Mouse (Mus musculus) T-cell, adult 66 days (primary cell): ENCODE data around the gene 1700021F05Rik. TPM values are rescaled to one million over a fixed set of nuclear protein-coding genes. Genes with fewer than 3 reads are reported as not detected.

Experiments
- total RNA-seq, 2 experiments: library from RNA; stranded (reverse); gene quantifications; 3 replicates in 1 of 2; 4 replicates in 1 of 2; pipeline ENCODE4 v1.2.4; 2023

The 1700021F05Rik gene
- total RNA-seq = 10 to 100 TPM; 17.1 to 21.5 TPM

GRCm38 (mm10) chr10:43540442-43541152, at the start of gene 1700021F05Rik:
TSS of gene 1700021F05Rik (minus strand) at chr10:43540994.

GRCm38 (mm10) chr10:43577997-43578331, 37.2 kb upstream of the 1700021F05Rik start, which contains the start of gene Cd24a:
TSS of gene Cd24a (plus strand) at chr10:43578284.

GRCm38 (mm10) chr10:43523931-43524330, 16.9 kb downstream of the 1700021F05Rik start, which contains the start of gene Gm9803:
TSS of gene Gm9803 (plus strand) at chr10:43524084.

GRCm38 (mm10) chr10:43478751-43479435, 61.9 kb downstream of the 1700021F05Rik start, which contains the start of gene Bend3:
TSS of gene Bend3 (plus strand) at chr10:43478831.

Other genes starting within 250 kb of the 1700021F05Rik start
- gene Bend3, start 62.2 kb downstream of the 1700021F05Rik start, total RNA-seq = 1 to 10 TPM; 9.3 to 9.9 TPM
- 1 to 10 TPM in 1 of 2 experiments, not detected in 1; 5.4 TPM for gene Gm9803, start 16.9 kb downstream of the 1700021F05Rik start, total RNA-seq
- gene Cd24a, start 37.3 kb upstream of the 1700021F05Rik start, total RNA-seq = 1 to 10 TPM; 3.3 to 7.4 TPM